Mouse (Mus musculus) liver, embryonic 11.5 days (tissue): ENCODE data around the gene Ptprg. TPM values are rescaled to one million over a fixed set of nuclear protein-coding genes. Genes with fewer than 3 reads are reported as not detected.

Experiments
- ATAC-seq: fragments of 200-750 bp; cut with Nextera tagmentation; replicated peaks from 2 replicates; pipeline ENCODE4 v1.8.0; 2017; ENCODE audit warnings: moderate number of reproducible peaks, mild to moderate bottlenecking, moderate TSS enrichment, moderate library complexity; ENCODE audit not compliant: low FRiP score
- DNase-seq: peaks from one replicate; pipeline ENCODE4 v3.0.0-alpha.2; 2017; ENCODE audit warnings: low spot score
- H3K27ac ChIP-seq: fragments of 300-500 bp; sonication (generic); 2 replicates; pipeline ENCODE4 v1.5.1; 2014; ENCODE audit warnings: mild to moderate bottlenecking, low read depth, low read length, control low read depth
- H3K27me3 ChIP-seq: fragments of 300-500 bp; sonication (generic); replicated peaks from 2 replicates; pipeline ENCODE4 v1.6.1; 2014; ENCODE audit warnings: low read length, mixed read lengths; ENCODE audit not compliant: control insufficient read depth, insufficient read depth
- H3K36me3 ChIP-seq: fragments of 300-500 bp; sonication (generic); 2 replicates; pipeline ENCODE4 v1.6.1; 2014; ENCODE audit warnings: mild to moderate bottlenecking, low read length, moderate library complexity, mixed read lengths; ENCODE audit not compliant: control insufficient read depth, insufficient read depth
- H3K4me1 ChIP-seq: fragments of 300-500 bp; sonication (generic); replicated peaks from 2 replicates; pipeline ENCODE4 v1.6.1; 2014; ENCODE audit warnings: low read length, mixed read lengths; ENCODE audit not compliant: control insufficient read depth, insufficient read depth
- H3K4me2 ChIP-seq: fragments of 300-500 bp; sonication (generic); 2 replicates; pipeline ENCODE4 v1.6.1; 2014; ENCODE audit warnings: mild to moderate bottlenecking, control low read depth, moderate library complexity
- H3K4me3 ChIP-seq: fragments of 300-500 bp; sonication (generic); 2 replicates; pipeline ENCODE4 v1.5.1; 2014; ENCODE audit warnings: low read depth, low read length, control low read depth
- H3K9ac ChIP-seq: fragments of 300-500 bp; sonication (generic); 2 replicates; pipeline ENCODE4 v1.6.1; 2014; ENCODE audit warnings: low read depth, low read length, control low read depth
- H3K9me3 ChIP-seq: fragments of 300-500 bp; sonication (generic); 2 replicates; pipeline ENCODE4 v1.6.1; 2016; ENCODE audit warnings: low read length, inconsistent platforms, mixed read lengths; ENCODE audit not compliant: control insufficient read depth
- WGBS: fragments of 180-500 bp; shearing (Covaris S2); extraction: QIAGEN DNeasy Blood & Tissue Kit; methylation state at CpG from one replicate; pipeline ENCODE4 v1.1.7; 2014; 5-methylcytosine and 5-hydroxymethylcytosine counted together
- polyA plus RNA-seq: library from polyadenylated mRNA; unstranded; fragments of >200 nt; fragmentation: Nextera tagmentation; extraction: Ambion mirVana; gene quantifications from 2 replicates; pipeline ENCODE4 v1.2.1, GENCODE M21; 2014

Gene Ptprg
- polyA plus RNA-seq, 1 experiment from 2014 or later, result 8.6 TPM

DNA sequence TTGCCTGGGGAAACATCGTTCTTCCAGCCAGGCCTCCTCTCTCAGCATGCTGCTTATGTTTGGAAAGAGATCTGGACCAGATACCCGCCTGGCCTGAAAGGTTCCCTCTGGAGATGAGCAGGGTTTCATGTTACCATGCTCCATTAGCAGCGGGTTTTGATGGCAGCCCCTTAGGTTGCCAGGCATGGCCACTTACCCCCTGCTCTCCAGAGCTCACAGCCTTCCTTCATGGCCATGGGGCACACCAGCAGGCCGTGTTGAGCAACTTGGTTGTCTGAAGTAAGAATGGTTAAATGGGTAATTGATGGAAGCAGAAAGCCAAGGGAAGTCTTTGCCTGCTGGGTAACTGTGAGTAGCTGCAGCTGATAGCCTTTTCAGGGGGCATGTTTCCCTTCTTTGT, 274.8 kb downstream of the Ptprg start:
- DNase-seq (no peak), ATAC-seq (no peak)
- no peaks in the 10 kb centered on the region for H3K27me3 ChIP-seq
- no peak overlapping the region for H3K27ac ChIP-seq
- H3K4me1 ChIP-seq, result no peaks in the 10 kb centered on the region
- H3K9ac ChIP-seq, result no peak overlapping the region
- H3K4me3 ChIP-seq, result no peak overlapping the region
- H3K9me3 ChIP-seq, result no peaks in the 10 kb centered on the region
- WGBS, result 39% methylated on average over 4 of the region's 4 CpGs
- H3K4me2 ChIP-seq, result no peak overlapping the region
- H3K36me3 ChIP-seq, result no peaks in the 10 kb centered on the region

DNA sequence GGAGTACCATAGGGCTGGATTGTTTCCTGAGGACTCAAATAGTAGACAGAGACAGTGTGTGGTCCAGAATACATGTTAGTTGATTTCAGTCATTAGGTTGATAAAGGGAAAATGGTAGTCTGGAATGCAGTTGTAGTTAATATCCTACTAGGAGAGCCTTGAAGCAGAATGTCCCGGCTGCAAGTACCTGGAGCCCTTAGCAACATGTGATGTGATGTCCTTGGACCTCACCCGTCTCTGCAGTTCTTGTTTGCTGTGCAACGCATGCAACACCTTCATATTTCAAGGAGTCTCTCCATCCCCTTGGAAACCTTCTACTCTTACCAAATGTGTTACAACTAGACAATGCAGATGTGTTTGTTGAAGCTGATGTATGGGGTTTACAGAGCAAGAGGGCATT, 280.3 kb downstream of the Ptprg start:
- no peaks in the 10 kb centered on the region for H3K27me3 ChIP-seq
- no peak for ATAC-seq

DNA sequence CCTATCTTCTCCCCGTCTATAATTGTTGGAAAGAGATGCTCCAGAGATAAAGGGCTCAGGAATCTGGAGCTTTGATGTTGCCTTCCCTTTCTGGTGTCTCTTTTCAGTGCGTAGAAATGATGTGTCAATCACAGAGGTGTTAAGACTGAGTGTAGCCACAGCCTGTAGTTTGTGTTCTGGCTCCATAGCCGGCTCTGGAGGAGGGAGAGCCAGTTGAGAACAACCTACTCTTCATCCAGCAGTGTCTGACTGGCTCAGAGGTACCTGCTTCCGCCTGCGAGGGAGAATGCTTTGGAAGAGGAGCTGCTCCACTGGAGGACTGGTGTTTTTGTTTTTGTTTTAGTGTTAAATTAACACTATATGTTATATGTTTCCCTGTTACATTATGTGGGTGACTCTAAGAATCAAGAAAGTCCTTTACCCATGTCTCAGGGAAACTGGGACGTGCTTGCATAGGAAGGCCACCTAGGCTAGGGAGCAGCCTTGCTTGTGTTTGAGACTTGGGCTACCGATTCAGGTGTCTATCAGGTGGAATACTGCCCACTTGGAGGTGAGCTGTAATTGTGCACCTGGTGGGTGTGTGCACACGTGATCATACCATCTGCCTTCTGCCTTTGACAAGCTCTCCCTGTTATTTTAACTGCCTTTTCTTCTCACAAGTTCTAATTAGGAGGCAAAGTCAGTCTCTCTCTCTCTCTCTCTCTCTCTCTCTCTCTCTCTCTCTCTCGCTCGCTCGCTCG, 282.5 kb downstream of the Ptprg start:
- Histone ChIP-seq H3K9me3 (no peaks in the 10 kb centered on the region), H3K27me3 (no peaks in the 10 kb centered on the region), H3K27ac (no peak overlapping the region), H3K9ac (no peak overlapping the region), H3K4me2 (no peak overlapping the region), H3K4me1 (no peaks in the 10 kb centered on the region), H3K4me3 (no peak overlapping the region), H3K36me3 (no peaks in the 10 kb centered on the region)
- ATAC-seq (no peak), DNase-seq (no peak)
- 83% methylated on average over 12 of the region's 12 CpGs for WGBS

More for the DNA sequence above, 280.3 kb downstream of the Ptprg start:
- H3K9ac ChIP-seq, result no peak overlapping the region
- H3K4me2 ChIP-seq, result no peak overlapping the region
- H3K9me3 ChIP-seq, result no peaks in the 10 kb centered on the region
- no peaks in the 10 kb centered on the region for H3K36me3 ChIP-seq
- 84% methylated on average over 3 of the region's 3 CpGs for WGBS
- no peak overlapping the region for H3K4me3 ChIP-seq
- no peak overlapping the region for H3K27ac ChIP-seq
- no peak for DNase-seq
- no peaks in the 10 kb centered on the region for H3K4me1 ChIP-seq

- no peak for DNase-seq
- no peak overlapping the region for H3K27ac ChIP-seq
- no peak overlapping the region for H3K4me3 ChIP-seq
- no peak for ATAC-seq
- no peaks in the 10 kb centered on the region for H3K27me3 ChIP-seq
- 96% methylated on average over 1 of the region's 1 CpGs for WGBS
- no peak overlapping the region for H3K9ac ChIP-seq
- no peaks in the 10 kb centered on the region for H3K36me3 ChIP-seq
- no peaks in the 10 kb centered on the region for H3K4me1 ChIP-seq
- no peak overlapping the region for H3K4me2 ChIP-seq
- no peaks in the 10 kb centered on the region for H3K9me3 ChIP-seq
These were observed 284.4 kb downstream of the Ptprg start for GRCm38 (mm10) chr14:11837714-11838113.

GRCm38 (mm10) chr14:11841621-11842020, 288.3 kb downstream of the Ptprg start:
- no peak for ATAC-seq

DNA sequence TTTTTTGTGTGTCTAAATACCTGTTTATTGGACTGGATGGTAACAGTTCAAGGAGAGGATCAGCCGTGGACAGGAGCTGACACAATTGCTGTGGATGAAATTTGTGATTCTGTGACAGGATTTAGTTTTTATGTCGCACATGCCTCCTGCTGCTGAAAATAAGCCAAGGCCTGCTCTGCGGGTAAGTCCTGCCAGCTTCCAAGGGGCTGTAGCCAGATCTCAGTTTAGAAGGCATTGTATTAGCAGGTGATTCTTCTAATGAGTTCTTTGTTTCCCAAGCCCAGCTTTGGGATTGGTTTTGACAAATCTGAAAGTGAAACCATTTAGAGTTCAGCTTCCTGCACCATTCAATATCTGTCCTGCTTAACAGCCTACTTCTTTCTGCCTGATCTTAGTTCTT, 299.6 kb downstream of the Ptprg start:
- Histone ChIP-seq H3K4me2 (no peak overlapping the region), H3K36me3 (no peaks in the 10 kb centered on the region), H3K9ac (no peak overlapping the region), H3K27ac (no peak overlapping the region), H3K9me3 (no peaks in the 10 kb centered on the region), H3K4me1 (no peaks in the 10 kb centered on the region), H3K27me3 (no peaks in the 10 kb centered on the region), H3K4me3 (no peak overlapping the region)
- DNase-seq (no peak), ATAC-seq (no peak)
- WGBS, result 80% methylated on average over 3 of the region's 3 CpGs

More at GRCm38 (mm10) chr14:11841621-11842020, 288.3 kb downstream of the Ptprg start:
- Histone ChIP-seq H3K4me2 (no peak overlapping the region), H3K9me3 (no peaks in the 10 kb centered on the region), H3K4me1 (no peaks in the 10 kb centered on the region), H3K4me3 (no peak overlapping the region), H3K27me3 (no peaks in the 10 kb centered on the region), H3K36me3 (no peaks in the 10 kb centered on the region), H3K9ac (no peak overlapping the region), H3K27ac (no peak overlapping the region)
- WGBS, result 63% methylated on average over 4 of the region's 4 CpGs
- no peak for DNase-seq

- Histone ChIP-seq H3K4me1 (no peaks in the 10 kb centered on the region), H3K4me2 (no peak overlapping the region), H3K27ac (no peak overlapping the region), H3K9me3 (no peaks in the 10 kb centered on the region), H3K4me3 (no peak overlapping the region), H3K36me3 (no peaks in the 10 kb centered on the region), H3K27me3 (no peaks in the 10 kb centered on the region), H3K9ac (no peak overlapping the region)
- DNase-seq, result no peak
- no peak for ATAC-seq
These were observed 302.2 kb downstream of the Ptprg start for GRCm38 (mm10) chr14:11855499-11855898.

- Histone ChIP-seq H3K4me1 (no peaks in the 10 kb centered on the region), H3K9ac (no peak overlapping the region), H3K36me3 (no peaks in the 10 kb centered on the region), H3K27me3 (no peaks in the 10 kb centered on the region), H3K9me3 (no peaks in the 10 kb centered on the region), H3K27ac (no peak overlapping the region), H3K4me3 (no peak overlapping the region), H3K4me2 (no peak overlapping the region)
- no peak for ATAC-seq
- no peak for DNase-seq
- WGBS, result 71% methylated on average over 3 of the region's 3 CpGs
These were observed 304.7 kb downstream of the Ptprg start for GRCm38 (mm10) chr14:11857928-11858481.

- Histone ChIP-seq H3K4me1 (no peaks in the 10 kb centered on the region), H3K9me3 (no peaks in the 10 kb centered on the region), H3K4me2 (no peak overlapping the region), H3K9ac (no peak overlapping the region), H3K27me3 (no peaks in the 10 kb centered on the region), H3K36me3 (no peaks in the 10 kb centered on the region), H3K27ac (no peak overlapping the region), H3K4me3 (no peak overlapping the region)
- no peak for DNase-seq
- 86% methylated on average over 3 of the region's 3 CpGs for WGBS
- no peak for ATAC-seq
These were observed 310.0 kb downstream of the Ptprg start for GRCm38 (mm10) chr14:11863286-11863685.
